In genomic region chr17:46629685-46630441, GRCm38 (mm10) we compare ENCODE assay signal across 8 mouse cellular contexts. TPM values are rescaled to one million over a fixed set of nuclear protein-coding genes. Genes with fewer than 3 reads are reported as not detected.
DNase-seq lines count a peak whose midpoint lies in the region; ATAC-seq and TF ChIP-seq lines count a peak whose summit lies in the region.

No protein-coding gene starts in this region.

- peak; percentile 58 for ATAC-seq in hindbrain, embryonic 12.5 days (ENCODE audit: low FRiP score)
- peak; percentile 64 for ATAC-seq in limb, embryonic 15.5 days (ENCODE audit: insufficient number of reproducible peaks, low FRiP score, low TSS enrichment, low read depth)
- ATAC-seq in midbrain, postnatal 0 days (ENCODE audit: low FRiP score): peak; percentile 59
- no peak for ATAC-seq in activated CD4-positive, CD25-positive, alpha-beta regulatory T cell, adult 4 months

- peak overlapping the region; percentile 95; the same call in 1 of the 2 replicates for H3K9ac ChIP-seq in hindbrain, embryonic 12.5 days
- no peak overlapping the region for H3K9ac ChIP-seq in limb, embryonic 15.5 days
- H3K9ac ChIP-seq in midbrain, postnatal 0 days (replicated peaks; ENCODE audit: low read length, poor library complexity, severe bottlenecking): peak overlapping the region; percentile 72; the same call in 1 of the 2 replicates

- no peaks in the 10 kb centered on the region for H3K9me3 ChIP-seq in hindbrain, embryonic 12.5 days (replicated peaks)
- no peaks in the 10 kb centered on the region for H3K9me3 ChIP-seq in limb, embryonic 15.5 days
- H3K9me3 ChIP-seq in midbrain, postnatal 0 days (ENCODE audit: low read length): no peaks in the 10 kb centered on the region

- no peaks in the 10 kb centered on the region for H3K27me3 ChIP-seq in hindbrain, embryonic 12.5 days
- H3K27me3 ChIP-seq in limb, embryonic 15.5 days: no peaks in the 10 kb centered on the region
- H3K27me3 ChIP-seq in midbrain, postnatal 0 days (ENCODE audit: insufficient read depth, low read length): no peaks in the 10 kb centered on the region

- H3K4me3 ChIP-seq in layer of hippocampus, adult 2 months: peak overlapping the region; percentile 83
- H3K4me3 ChIP-seq in embryonic fibroblast, embryonic 13.5 days (ENCODE audit: insufficient read depth, low read length): peak overlapping the region; percentile 46
- peak overlapping the region; percentile 94 for H3K4me3 ChIP-seq in hindbrain, embryonic 12.5 days
- H3K4me3 ChIP-seq in limb, embryonic 15.5 days: peak overlapping the region; percentile 90
- peak overlapping the region; percentile 95 for H3K4me3 ChIP-seq in midbrain, postnatal 0 days (ENCODE audit: low read depth, low read length)

- no peak for DNase-seq in layer of hippocampus, adult 2 months (ENCODE audit: low spot score in 2 of 2)
- DNase-seq in layer of hippocampus, postnatal 36 days: no peak
- DNase-seq in midbrain, postnatal 0 days (ENCODE audit: low spot score): peak; percentile 40
- no peak for DNase-seq in left cerebral cortex, adult 8-10 months (ENCODE audit: low spot score in 2 of 2)

- peak overlapping the region; percentile 51; the same call in 1 of the 2 replicates for H3K27ac ChIP-seq in layer of hippocampus, adult 2 months
- H3K27ac ChIP-seq in embryonic fibroblast, embryonic 13.5 days (ENCODE audit: insufficient read depth, low read length): peak overlapping the region; percentile 93
- H3K27ac ChIP-seq in hindbrain, embryonic 12.5 days: peak overlapping the region; percentile 96
- H3K27ac ChIP-seq in limb, embryonic 15.5 days: peak overlapping the region; percentile 95
- peak overlapping the region; percentile 64 for H3K27ac ChIP-seq in midbrain, postnatal 0 days (ENCODE audit: low read depth, low read length)

- peak overlapping the region; percentile 84 for H3K4me2 ChIP-seq in hindbrain, embryonic 12.5 days (replicated peaks)
- peak overlapping the region; percentile 69 for H3K4me2 ChIP-seq in limb, embryonic 15.5 days
- H3K4me2 ChIP-seq in midbrain, postnatal 0 days (ENCODE audit: low read depth, low read length, poor library complexity, severe bottlenecking): peak overlapping the region; percentile 59

- TF ChIP-seq POLR2A in embryonic fibroblast, embryonic 13.5 days (IDR thresholded peaks at IDR 0.05; ENCODE audit: low read depth, low read length): peak; percentile 64

- peaks cover 2% of the 10 kb centered on the region; the same call in 1 of the 2 replicates for H3K4me1 ChIP-seq in embryonic fibroblast, embryonic 13.5 days (ENCODE audit: control insufficient read depth, insufficient read depth, low read length)
- peaks cover 46% of the 10 kb centered on the region for H3K4me1 ChIP-seq in hindbrain, embryonic 12.5 days
- H3K4me1 ChIP-seq in limb, embryonic 15.5 days: peaks cover 49% of the 10 kb centered on the region
- peaks cover 14% of the 10 kb centered on the region; the same call in 1 of the 2 replicates for H3K4me1 ChIP-seq in midbrain, postnatal 0 days (ENCODE audit: insufficient read depth, low read length)

- peaks cover 29% of the 10 kb centered on the region for H3K36me3 ChIP-seq in hindbrain, embryonic 12.5 days
- peaks cover 14% of the 10 kb centered on the region for H3K36me3 ChIP-seq in limb, embryonic 15.5 days
- H3K36me3 ChIP-seq in midbrain, postnatal 0 days (ENCODE audit: insufficient read depth, low read length): peaks cover 19% of the 10 kb centered on the region

- 3% methylated on average over 12 of the region's 12 CpGs for WGBS in hindbrain, embryonic 12.5 days
- 5% methylated on average over 12 of the region's 12 CpGs for WGBS in limb, embryonic 15.5 days
- 13% methylated on average over 12 of the region's 12 CpGs for WGBS in midbrain, postnatal 0 days

- no peak for TF ChIP-seq CTCF in layer of hippocampus, adult 2 months (conservative IDR thresholded peaks at IDR 0.05)
- TF ChIP-seq CTCF in embryonic fibroblast, embryonic 13.5 days (IDR thresholded peaks at IDR 0.05; ENCODE audit: borderline replicate concordance, insufficient read depth, low read length): no peak
- peak; percentile 13; the same call in 1 of the 2 replicates for TF ChIP-seq CTCF in midbrain, postnatal 0 days (IDR thresholded peaks at IDR 0.05)

RNA-seq across cellular contexts. Expression of gene Ptk7, which starts 0.6 kb away (rescaled TPM):
- 1 to 10 TPM; 8.5 to 8.8 TPM for total RNA-seq in layer of hippocampus, adult 2 months (2021)
- 1 to 10 TPM; 8.5 to 9.6 TPM for total RNA-seq in layer of hippocampus, postnatal 36 days (2021)
- 145 and 172 TPM in 2 replicates for polyA plus RNA-seq in embryonic fibroblast, embryonic 13.5 days (2011; ENCODE audit: insufficient read length, low read depth, missing spikeins)
- polyA plus RNA-seq in hindbrain, embryonic 12.5 days (2016; fragmentation: Nextera tagmentation; extraction: Ambion mirVana): 80.9 and 81.9 TPM in 2 replicates
- polyA plus RNA-seq in limb, embryonic 15.5 days (2015; fragmentation: Nextera tagmentation; extraction: Ambion mirVana): 122 and 123 TPM in 2 replicates
- 61.8 and 62.6 TPM in 2 replicates for total RNA-seq in midbrain, postnatal 0 days (2014; rRNA removed)
- 22.5 and 22.9 TPM in 2 replicates for polyA plus RNA-seq in midbrain, postnatal 0 days (2015; fragmentation: Nextera tagmentation; extraction: Ambion mirVana)
- under 1 TPM in 1 of 2 experiments, not detected in 1; 0.22 TPM for polyA plus RNA-seq in activated CD4-positive, CD25-positive, alpha-beta regulatory T cell, adult 4 months (2017; shearing (Covaris generic))
- total RNA-seq in left cerebral cortex, adult 8-10 months (2022): 10 to 100 TPM; 11.2 to 12.9 (median 11.8) TPM

RNA-seq across cellular contexts. Expression of gene Klc4, which starts 16.0 kb away (rescaled TPM):
- 10 to 100 TPM; 19.0 to 20.1 TPM for total RNA-seq in layer of hippocampus, adult 2 months (2021)
- 10 to 100 TPM; 19.0 to 19.7 TPM for total RNA-seq in layer of hippocampus, postnatal 36 days (2021)
- polyA plus RNA-seq in embryonic fibroblast, embryonic 13.5 days (2011; ENCODE audit: insufficient read length, low read depth, missing spikeins): 6.5 and 7.2 TPM in 2 replicates
- polyA plus RNA-seq in hindbrain, embryonic 12.5 days (2016; fragmentation: Nextera tagmentation; extraction: Ambion mirVana): 37.8 and 40.0 TPM in 2 replicates
- polyA plus RNA-seq in limb, embryonic 15.5 days (2015; fragmentation: Nextera tagmentation; extraction: Ambion mirVana): 20.5 and 22.3 TPM in 2 replicates
- total RNA-seq in midbrain, postnatal 0 days (2014; rRNA removed): 24.5 and 28.5 TPM in 2 replicates
- 20.0 and 22.2 TPM in 2 replicates for polyA plus RNA-seq in midbrain, postnatal 0 days (2015; fragmentation: Nextera tagmentation; extraction: Ambion mirVana)
- 10 to 100 TPM in 1 of 2 experiments, 1 to 10 TPM in 1; 5.6 to 11.2 TPM for polyA plus RNA-seq in activated CD4-positive, CD25-positive, alpha-beta regulatory T cell, adult 4 months (2017; shearing (Covaris generic))
- total RNA-seq in left cerebral cortex, adult 8-10 months (2022): 10 to 100 TPM; 20.8 to 23.4 (median 22.5) TPM

RNA-seq across cellular contexts. Expression of gene Mrpl2, which starts 16.2 kb away (rescaled TPM):
- 10 to 100 TPM; 52.2 to 53.5 TPM for total RNA-seq in layer of hippocampus, adult 2 months (2021)
- 10 to 100 TPM; 45.3 to 50.7 TPM for total RNA-seq in layer of hippocampus, postnatal 36 days (2021)
- 33.5 and 45.2 TPM in 2 replicates for polyA plus RNA-seq in embryonic fibroblast, embryonic 13.5 days (2011; ENCODE audit: insufficient read length, low read depth, missing spikeins)
- polyA plus RNA-seq in hindbrain, embryonic 12.5 days (2016; fragmentation: Nextera tagmentation; extraction: Ambion mirVana): 79.7 and 88.2 TPM in 2 replicates
- polyA plus RNA-seq in limb, embryonic 15.5 days (2015; fragmentation: Nextera tagmentation; extraction: Ambion mirVana): 88.4 and 91.3 TPM in 2 replicates
- total RNA-seq in midbrain, postnatal 0 days (2014; rRNA removed): 46.7 and 47.4 TPM in 2 replicates
- 85.5 and 85.7 TPM in 2 replicates for polyA plus RNA-seq in midbrain, postnatal 0 days (2015; fragmentation: Nextera tagmentation; extraction: Ambion mirVana)
- polyA plus RNA-seq in activated CD4-positive, CD25-positive, alpha-beta regulatory T cell, adult 4 months (2017; shearing (Covaris generic)): 10 to 100 TPM; 67.3 to 68.4 TPM
- 10 to 100 TPM; 54.2 to 66.0 (median 59.1) TPM for total RNA-seq in left cerebral cortex, adult 8-10 months (2022)

RNA-seq across cellular contexts. Expression of gene Cul7, which starts 20.3 kb away (rescaled TPM):
- total RNA-seq in layer of hippocampus, adult 2 months (2021): 10 to 100 TPM; 19.1 to 20.4 TPM
- total RNA-seq in layer of hippocampus, postnatal 36 days (2021): 10 to 100 TPM; 18.4 to 20.0 TPM
- polyA plus RNA-seq in embryonic fibroblast, embryonic 13.5 days (2011; ENCODE audit: insufficient read length, low read depth, missing spikeins): 63.6 and 64.4 TPM in 2 replicates
- 52.1 and 53.0 TPM in 2 replicates for polyA plus RNA-seq in hindbrain, embryonic 12.5 days (2016; fragmentation: Nextera tagmentation; extraction: Ambion mirVana)
- polyA plus RNA-seq in limb, embryonic 15.5 days (2015; fragmentation: Nextera tagmentation; extraction: Ambion mirVana): 53.4 and 63.3 TPM in 2 replicates
- 83.5 and 92.4 TPM in 2 replicates for total RNA-seq in midbrain, postnatal 0 days (2014; rRNA removed)
- polyA plus RNA-seq in midbrain, postnatal 0 days (2015; fragmentation: Nextera tagmentation; extraction: Ambion mirVana): 26.2 and 26.6 TPM in 2 replicates
- 1 to 10 TPM; 2.8 to 4.1 TPM for polyA plus RNA-seq in activated CD4-positive, CD25-positive, alpha-beta regulatory T cell, adult 4 months (2017; shearing (Covaris generic))
- total RNA-seq in left cerebral cortex, adult 8-10 months (2022): 10 to 100 TPM; 28.0 to 33.6 (median 32.5) TPM

RNA-seq across cellular contexts. Expression of gene Rrp36, which starts 44.3 kb away (rescaled TPM):
- total RNA-seq in layer of hippocampus, adult 2 months (2021): 10 to 100 TPM; 15.8 to 16.8 TPM
- total RNA-seq in layer of hippocampus, postnatal 36 days (2021): 10 to 100 TPM; 14.5 to 15.4 TPM
- 29.9 and 32.3 TPM in 2 replicates for polyA plus RNA-seq in embryonic fibroblast, embryonic 13.5 days (2011; ENCODE audit: insufficient read length, low read depth, missing spikeins)
- 54.2 and 61.8 TPM in 2 replicates for polyA plus RNA-seq in hindbrain, embryonic 12.5 days (2016; fragmentation: Nextera tagmentation; extraction: Ambion mirVana)
- polyA plus RNA-seq in limb, embryonic 15.5 days (2015; fragmentation: Nextera tagmentation; extraction: Ambion mirVana): 64.6 and 66.9 TPM in 2 replicates
- 26.9 and 27.6 TPM in 2 replicates for total RNA-seq in midbrain, postnatal 0 days (2014; rRNA removed)
- 47.1 and 52.2 TPM in 2 replicates for polyA plus RNA-seq in midbrain, postnatal 0 days (2015; fragmentation: Nextera tagmentation; extraction: Ambion mirVana)
- 10 to 100 TPM; 44.0 to 48.0 TPM for polyA plus RNA-seq in activated CD4-positive, CD25-positive, alpha-beta regulatory T cell, adult 4 months (2017; shearing (Covaris generic))
- 10 to 100 TPM; 16.6 to 19.3 (median 17.9) TPM for total RNA-seq in left cerebral cortex, adult 8-10 months (2022)

Comparison
In these comparisons a context has a peak if more than half of its experiments do, and no peak if none do; other contexts are left out.
1. RNA of gene Ptk7, which starts 0.6 kb away (polyA plus RNA-seq): 145 to 172 TPM in embryonic fibroblast, embryonic 13.5 days, 122 to 123 TPM in limb, embryonic 15.5 days, 80.9 to 81.9 TPM in hindbrain, embryonic 12.5 days and 22.5 to 22.9 TPM in midbrain, postnatal 0 days; 0.22 TPM in activated CD4-positive, CD25-positive, alpha-beta regulatory T cell, adult 4 months; every median in the first group is over 10 times any median in the second.
2. Peak in every context shown above with its lines, with median percentiles within 50 percentile points of each other: H3K27ac ChIP-seq, H3K4me3 ChIP-seq and H3K4me2 ChIP-seq.